Mouse (Mus musculus): ENCODE data around the gene P2rx6.
"Not testable (repeated sequence)": the region's sequence is repeated elsewhere in the genome, so short reads cannot be mapped to it uniquely, and the experiment has no call there.

The P2rx6 gene

DNA sequence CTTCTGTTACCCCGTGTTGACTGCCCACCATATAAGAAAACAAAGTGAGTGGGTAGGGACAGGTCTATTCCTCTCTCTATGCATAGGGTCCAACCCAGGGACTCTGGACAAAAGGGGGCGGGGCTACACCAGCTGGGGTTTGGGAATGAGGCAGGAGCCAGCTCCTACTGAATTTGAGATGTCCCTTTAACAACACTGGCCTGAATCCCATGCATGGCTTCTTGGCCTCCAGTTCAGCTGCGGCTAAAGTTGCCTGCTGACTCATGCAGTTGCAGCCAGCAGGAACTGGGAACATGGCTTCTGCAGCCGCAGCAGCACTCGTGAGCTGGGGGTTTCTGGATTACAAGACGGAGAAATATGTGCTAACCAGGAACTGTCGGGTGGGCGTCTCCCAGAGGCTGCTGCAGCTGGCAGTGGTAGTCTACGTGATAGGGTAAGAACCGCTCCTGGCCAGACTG lies at the start of gene P2rx6:
Gene P2rx6 (plus strand): TSS at position 135 of the 458 bp plus-strand sequence.
- peak in 1 of 2 experiments; percentile 38 for DNase-seq (ENCODE audit: low spot score in 2 of 2)

DNA sequence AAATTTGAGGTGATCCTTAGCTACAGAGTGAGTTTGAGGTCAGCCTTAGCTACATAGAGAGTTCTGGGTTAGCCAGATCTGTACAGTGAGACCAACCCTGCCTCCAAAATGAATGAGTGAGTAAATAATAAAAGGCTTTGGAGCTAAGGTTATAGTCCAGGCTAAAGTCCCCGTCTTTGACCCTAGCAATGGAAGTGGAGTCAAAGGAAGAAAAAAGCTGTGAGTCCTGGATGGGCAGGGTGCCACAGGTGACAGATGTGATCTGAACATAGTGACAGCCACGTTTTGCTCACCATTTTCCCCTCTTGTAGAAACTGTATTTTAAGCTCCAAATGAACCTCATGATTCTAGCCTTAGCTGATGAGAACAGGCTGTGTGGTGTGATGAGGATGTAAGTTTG lies 42.8 kb upstream of the P2rx6 start:
- no peak for DNase-seq (ENCODE audit: low spot score in 2 of 2)

DNA sequence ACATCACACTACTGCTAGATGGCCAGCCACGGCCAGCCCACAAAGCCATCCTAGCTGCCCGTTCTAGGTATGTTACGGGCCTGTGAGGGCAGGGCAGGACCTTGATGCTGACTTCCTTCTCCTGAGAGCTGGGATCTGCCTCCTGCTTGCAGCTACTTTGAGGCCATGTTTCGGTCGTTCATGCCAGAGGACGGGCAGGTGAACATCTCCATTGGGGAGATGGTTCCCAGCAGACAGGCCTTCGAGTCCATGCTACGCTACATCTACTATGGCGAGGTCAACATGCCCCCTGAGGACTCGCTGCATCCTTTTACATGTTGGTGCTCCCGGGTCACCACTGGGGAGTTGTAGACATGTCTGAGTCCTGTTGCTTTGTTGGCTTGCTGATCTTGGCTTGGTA lies 37.5 kb upstream of the P2rx6 start:
- no peak for DNase-seq (ENCODE audit: low spot score in 2 of 2)

DNA sequence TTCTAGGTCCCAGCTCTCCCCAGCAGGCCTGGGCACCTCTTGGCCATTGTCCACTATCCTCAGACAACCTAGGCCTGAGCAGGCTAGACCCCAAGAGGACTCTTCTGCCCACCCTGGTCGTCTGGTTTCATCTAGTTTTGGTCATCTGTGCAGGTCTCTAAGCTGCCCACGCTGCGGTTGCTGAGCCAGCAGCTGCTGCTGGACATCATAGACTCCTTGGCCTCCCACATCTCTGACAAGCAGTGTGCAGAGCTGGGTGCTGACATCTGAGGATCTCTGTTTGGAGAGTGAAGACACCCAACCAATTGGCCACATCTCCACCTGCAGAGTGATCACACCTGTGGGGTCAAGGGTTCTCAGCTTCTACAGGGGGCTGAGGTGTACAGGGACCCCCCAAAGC lies 36.2 kb upstream of the P2rx6 start:
- no peak for DNase-seq (ENCODE audit: low spot score in 2 of 2)

DNA sequence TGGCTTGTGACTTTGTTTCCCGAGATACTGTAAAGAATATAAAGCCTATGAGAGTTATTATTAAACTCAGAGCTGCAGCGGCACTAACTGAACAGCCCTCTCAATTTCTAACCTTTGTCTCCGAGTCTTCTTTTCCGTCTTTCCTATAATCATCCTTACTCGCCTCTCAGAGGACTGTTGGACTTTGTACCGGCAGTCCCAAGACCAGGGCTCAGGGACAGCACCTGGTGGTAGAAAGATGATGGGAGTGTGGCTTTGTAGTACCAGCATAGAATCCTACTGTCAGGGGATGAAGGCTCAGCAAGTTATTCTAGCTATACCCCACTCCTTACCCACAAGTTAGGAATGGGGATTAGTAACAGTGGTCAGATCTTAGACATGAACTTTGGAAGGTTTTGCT lies 35.5 kb upstream of the P2rx6 start:
- DNase-seq (ENCODE audit: low spot score in 2 of 2) = no peak

DNA sequence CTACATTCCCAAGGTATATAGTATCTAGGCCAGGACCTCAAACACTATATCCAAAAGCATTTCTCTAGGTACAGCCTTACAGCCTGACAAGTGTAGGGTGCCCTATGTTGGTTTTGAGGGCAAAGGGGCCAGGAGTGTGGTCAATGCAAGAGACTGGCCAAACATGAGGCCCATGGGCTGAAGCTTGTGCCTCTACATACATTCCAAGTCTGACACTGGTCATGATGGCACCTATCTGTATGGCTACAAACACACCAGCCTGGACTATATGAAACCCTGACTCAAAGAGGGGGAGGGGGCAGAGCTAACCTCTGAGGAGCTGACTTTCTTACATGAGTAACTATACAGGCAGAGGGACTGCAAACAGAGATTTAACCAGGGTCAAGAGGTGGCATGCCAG lies 34.1 kb upstream of the P2rx6 start:
- DNase-seq (ENCODE audit: low spot score in 2 of 2) = no peak

DNA sequence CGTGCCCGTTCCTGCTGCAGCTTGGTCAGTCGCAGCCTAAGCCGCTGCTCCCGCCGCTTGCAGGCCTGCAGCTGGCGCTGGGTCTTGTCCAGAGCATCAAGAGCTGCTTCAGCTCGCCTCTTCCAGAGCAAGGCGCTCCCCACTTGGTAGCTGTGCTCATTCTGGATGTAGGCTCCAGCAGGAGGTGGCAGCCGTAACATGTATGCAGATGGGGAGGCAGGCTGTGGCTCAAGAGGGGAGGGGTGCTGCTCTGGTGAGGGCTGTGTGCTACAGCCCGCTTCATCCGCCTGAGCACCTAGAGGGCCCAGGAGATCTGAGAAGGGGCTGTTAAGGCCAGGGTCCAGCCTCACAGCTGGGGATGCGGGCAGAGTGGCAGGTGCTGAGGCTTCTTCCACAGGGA lies 33.4 kb upstream of the P2rx6 start:
- no peak for DNase-seq (ENCODE audit: low spot score in 2 of 2)

DNA sequence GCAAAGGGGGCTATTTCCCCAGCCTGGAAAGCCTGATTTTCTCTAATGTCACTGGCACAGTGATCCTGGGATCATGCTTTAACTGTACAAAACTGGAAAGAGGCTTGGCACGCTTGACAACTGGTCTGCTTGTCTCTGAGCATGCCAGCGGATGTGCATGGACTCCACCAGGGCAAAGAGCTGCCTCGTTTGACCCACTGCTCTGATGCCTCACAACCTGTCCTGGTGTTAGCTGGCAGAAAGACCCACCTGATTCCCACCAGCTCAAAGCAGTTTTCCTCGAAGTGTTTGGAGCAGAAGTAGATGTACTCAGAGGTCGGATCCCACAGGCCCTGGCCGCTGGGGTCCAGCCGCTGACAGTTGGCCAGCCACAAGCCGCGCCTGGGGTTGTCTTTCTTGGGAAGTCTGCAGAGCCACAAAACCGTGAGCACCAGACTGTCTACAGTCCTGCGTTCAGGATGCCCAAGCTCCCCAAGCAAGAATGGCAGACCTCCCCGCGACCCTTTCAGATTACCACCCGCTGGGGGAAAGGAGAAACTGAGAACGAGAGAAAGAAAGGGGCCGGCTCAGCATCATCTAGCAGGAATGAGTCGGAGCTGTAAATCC lies 31.6 kb upstream of the P2rx6 start:
- DNase-seq (ENCODE audit: low spot score in 2 of 2) = peak in 1 of 2 experiments; percentile 34

DNA sequence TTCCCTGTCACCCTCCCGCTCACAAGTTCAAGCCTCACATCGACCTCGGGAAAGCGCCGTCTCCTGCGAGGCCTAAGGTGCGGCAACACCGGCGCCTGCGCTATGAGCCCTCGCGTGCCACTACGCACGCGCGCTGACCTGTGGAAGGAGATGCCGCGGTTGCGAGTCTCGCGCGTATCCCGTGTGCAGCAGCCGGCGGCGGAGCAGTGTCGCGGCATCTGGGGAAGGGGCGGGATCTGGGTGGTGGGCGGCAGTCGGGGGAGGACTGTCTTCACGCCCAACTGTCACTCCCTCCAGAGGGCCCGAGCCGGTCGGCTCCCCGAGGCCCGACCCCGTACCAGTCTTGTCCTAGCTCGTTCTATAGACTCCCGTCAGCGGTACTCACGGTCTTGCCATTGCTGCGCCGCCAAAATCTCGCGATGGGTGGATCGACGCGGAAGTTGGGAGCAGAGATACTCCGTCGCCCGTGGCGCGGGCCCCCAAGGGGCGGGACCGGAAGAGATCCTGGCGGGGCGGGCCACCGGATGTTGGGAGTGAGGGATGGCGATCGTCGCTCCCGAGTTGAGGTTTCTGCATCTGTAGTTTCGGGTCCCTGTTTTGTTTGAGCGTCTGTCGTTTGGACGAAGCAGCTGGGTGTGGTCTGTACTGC lies 30.9 kb upstream of the P2rx6 start, which contains the start of gene Thap7:
Gene Thap7 (minus strand): TSS at position 497 of the 649 bp plus-strand sequence.
- peak; percentile 96 to 97 for DNase-seq (ENCODE audit: low spot score in 2 of 2)

DNA sequence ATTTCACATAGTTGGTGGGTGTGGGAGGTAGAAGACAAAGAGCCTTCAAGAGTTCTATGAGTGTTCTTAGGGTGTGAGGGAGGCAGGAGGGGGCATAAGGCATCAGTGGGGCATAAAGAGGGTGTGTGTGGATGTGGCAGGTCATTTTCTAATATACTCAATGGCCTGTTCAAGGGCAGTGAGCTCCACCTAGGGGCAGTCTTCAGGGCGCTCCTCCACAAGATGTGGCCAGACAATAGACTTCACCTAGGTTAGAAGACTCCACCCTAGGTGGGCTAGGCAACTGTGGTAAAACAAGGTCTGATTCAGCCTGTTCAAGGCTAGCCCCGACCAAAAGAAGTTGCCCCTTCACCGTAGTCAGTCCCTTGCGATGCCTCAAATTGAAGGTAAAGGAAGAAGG lies 29.4 kb upstream of the P2rx6 start:
- no peak for DNase-seq (ENCODE audit: low spot score in 2 of 2)

DNA sequence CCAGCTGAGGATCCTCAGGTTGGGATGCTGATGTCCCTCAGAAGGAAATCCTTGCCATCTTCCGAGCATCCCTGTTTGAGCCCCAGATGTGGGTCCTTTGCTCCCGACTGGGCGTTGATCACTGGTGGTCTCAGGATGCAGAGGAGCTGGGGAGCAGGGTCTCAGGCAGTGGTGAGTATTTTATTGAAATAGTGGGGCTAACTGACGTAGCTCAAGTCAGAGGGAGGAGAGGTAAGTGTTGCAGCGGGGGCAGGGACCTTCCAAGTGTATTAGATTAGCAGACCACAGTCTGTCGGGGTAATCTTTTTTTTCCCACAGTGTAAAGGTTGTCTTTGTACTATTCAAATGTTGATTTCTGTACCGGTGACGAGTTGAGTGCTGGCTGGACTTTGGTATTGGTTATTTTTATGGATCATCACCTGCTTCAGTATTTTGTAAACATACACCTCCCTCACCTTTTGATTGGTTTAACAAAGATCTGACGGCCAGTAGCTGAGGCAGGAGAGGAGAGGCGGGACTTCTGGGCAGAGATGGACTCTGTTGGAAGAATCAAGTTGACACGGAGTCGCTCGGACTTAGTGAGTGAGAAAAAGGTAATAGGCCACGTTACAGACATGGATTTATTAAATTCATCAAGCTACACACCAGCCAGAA lies 28.9 kb upstream of the P2rx6 start:
- DNase-seq (ENCODE audit: low spot score in 2 of 2) = no peak

DNA sequence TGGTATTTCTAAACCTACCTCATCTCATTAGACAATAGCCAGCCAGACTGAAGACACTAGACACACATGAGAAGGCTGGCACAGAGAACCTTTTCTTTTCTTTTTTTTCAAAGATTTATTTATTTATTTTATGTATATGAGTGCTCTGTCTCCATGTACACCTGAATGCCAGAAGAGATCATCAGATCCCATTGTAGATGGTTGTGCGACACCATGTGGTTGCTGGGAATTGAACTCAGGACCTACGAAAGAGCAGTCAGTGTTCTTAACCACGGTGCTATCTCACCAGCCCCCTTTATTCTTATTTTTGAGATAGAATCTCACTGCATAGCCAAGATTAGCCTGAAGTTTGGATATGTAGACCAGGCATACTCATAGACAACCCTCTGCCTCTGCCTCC lies 25.1 kb upstream of the P2rx6 start:
- DNase-seq (ENCODE audit: low spot score in 2 of 2) = no peak

DNA sequence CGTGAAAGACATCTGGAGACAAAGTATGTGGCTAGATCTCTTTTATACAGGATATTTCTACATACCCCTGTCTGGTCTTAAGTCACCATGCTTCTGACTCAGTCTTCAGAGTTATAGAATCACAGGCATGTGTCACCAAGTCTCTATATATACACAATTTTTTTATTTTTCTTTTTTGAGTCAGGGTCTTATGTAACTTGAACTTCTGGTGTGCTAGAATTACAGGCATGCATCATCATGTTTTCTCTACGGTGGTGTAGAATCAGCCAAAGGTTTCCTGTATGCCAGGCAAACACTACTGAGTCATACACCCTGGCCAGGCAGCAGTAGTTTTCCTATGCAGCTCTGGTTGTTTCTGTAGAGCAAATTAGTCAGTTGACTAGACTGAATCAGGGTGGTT lies 19.1 kb upstream of the P2rx6 start:
- DNase-seq (ENCODE audit: low spot score in 2 of 2) = no peak

DNA sequence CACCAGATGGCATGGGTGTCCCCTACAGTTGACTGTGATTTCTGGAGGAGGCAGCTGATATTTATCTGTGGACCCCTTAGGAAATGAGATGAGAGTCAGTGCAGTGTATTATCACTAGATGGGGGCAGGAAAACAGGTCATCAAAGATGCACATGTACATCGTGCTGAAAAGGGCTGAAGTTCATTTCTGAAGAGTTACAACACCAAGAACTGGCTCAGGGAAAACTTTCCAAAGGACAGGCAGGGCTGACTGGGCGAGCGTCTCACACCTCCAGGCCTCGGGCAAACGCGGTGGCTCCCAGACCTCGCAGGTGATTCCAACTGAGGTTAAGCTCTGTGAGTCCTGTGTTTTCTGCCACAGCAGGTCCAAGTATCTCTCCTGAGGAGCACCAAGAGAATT lies 8.8 kb upstream of the P2rx6 start:
- no peak for DNase-seq (ENCODE audit: low spot score in 2 of 2)

DNA sequence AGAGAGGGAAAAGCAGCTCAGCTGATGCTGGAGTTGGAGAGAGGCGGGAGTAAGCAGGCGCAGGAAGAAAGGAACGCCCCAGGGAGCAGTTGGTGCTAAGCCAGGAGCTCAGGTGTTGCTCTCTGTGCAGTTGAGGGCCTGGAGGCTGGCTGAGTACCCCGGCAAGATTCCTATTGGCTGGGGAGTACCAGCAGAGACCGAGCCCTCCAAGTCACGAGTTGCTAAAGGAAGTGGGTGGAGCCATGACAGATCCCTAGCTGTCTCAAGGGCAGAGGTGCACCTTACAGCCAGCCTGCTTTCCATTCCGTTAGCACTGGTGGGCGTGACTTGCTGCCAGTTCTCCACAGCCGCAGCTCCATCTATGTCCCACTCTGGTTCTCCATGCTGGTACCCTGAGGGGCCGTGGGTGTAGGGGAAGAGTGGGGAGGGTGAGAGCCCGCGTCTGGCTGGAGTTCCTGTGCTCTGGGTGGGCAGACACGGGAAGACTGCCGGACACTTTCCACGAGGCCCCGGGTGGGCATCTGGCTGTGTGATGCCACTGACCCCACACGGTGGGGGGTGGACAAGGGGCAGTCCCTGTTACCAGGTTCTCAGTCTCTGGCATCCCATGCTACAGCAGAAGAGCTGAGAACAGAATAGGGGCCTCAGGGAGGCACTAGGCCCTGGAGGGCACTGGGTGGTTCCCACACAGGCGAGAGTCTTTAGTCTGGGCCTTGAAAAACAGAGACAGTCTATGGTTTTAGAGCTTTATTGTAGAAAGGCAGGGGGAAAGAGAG lies 7.6 kb upstream of the P2rx6 start:
- no peak for DNase-seq (ENCODE audit: low spot score in 2 of 2)

DNA sequence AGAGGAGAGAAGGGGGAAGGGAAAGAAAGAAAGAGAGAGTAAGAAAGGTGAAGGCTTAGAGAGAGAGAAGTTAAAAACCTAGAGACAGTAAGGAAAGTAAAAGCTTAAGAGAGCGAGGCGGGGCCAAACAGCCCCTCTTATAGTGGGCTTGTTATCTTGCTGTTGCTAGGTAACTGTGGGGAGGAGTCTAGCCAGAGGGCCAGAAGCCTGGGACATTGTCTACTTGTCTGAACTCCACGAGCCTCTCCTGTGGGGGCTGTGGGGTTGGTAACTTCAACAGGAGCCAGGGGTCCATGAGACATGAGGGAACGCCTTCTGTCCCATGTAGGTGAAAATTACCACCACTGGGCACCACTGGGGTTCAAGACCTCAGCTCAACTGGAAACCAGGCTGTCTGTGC lies 7.0 kb upstream of the P2rx6 start:
- DNase-seq (ENCODE audit: low spot score in 2 of 2) = not testable (repeated sequence)

DNA sequence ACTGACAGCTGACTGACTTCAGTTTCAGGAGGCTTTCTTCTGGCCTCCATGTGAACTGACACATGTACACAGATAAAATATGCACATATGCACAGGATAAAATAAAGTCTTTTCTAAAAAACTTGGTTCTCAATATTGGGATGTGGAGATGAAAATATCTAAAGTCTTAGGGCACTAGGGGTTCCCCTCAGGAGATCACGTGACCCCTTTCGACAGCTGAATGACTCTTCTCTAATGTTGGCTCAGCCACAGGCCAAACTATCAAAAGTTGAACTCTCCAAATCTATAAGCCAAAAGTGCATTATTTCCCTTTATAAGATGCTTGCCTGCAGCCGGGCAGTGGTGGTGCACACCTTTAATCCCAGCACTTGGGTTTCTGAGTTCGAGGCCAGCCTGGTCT lies 5.5 kb upstream of the P2rx6 start:
- DNase-seq (ENCODE audit: low spot score in 2 of 2) = no peak

DNA sequence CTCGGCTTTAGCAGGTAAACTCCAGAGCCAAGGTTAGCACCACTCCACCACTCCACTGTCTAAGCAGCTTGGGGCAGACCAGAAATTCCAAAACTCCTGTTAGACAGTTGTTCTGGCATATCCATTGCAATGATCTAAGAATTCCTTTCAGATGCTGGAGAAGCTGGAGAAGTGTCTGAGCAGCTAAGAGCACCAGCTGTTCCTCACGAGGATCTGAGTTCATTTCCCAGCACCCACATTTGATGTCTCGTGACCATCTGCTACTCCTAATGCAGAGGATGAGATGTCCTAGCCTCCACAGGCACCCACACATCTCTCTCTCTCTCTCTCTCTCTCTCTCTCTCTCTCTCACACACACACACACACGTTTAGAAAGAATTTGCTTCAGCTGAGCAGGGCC lies 4.8 kb upstream of the P2rx6 start:
- DNase-seq (ENCODE audit: low spot score in 2 of 2) = no peak

DNA sequence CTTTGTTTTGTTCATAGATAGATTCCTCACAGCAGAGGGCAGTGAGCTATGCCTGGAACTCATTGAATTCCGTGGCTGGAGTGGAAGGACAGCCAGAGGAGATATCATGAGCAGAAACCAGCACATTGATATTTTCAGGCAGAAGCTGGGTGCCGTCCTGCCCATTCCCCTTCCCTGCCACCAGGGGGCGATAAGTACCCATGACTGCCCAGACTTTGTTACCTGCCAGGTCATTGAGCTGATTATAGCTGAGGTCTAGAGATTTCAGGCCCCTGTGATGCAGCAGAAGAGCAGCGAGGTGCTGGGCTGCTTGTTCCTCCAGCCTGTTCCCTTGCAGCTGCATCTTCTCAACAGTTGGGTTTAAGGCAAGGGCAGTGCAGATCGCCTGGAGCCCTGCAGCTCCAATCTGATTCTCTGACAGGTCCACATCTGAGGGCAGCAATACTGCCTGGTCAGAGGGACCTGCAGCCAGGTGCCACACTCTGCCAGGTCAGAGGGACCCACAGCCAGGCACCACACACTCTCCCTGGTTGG lies 3.7 kb upstream of the P2rx6 start:
- peak; percentile 61 to 76 for DNase-seq (ENCODE audit: low spot score in 2 of 2)

DNA sequence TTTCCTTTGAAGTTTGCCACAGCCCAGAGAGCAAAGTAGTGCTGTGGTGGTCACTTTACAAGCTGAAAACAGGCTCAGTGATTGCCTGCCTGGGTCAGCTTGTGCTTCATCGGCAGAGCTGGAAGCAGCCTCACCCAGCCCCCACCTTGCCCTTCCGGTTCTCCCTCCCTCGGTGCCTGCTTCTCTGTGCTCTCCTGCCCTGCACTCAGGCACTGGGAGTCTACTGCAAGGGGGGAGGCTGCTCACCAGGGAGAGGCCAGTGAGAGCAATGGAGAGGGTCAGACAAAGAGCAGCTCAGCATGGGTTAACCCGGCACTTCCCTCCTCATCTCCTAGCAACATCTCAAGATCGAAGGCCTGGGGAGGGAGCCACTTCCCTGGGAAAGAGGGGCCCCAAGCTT lies 2.9 kb upstream of the P2rx6 start:
- DNase-seq (ENCODE audit: low spot score in 2 of 2) = no peak

DNA sequence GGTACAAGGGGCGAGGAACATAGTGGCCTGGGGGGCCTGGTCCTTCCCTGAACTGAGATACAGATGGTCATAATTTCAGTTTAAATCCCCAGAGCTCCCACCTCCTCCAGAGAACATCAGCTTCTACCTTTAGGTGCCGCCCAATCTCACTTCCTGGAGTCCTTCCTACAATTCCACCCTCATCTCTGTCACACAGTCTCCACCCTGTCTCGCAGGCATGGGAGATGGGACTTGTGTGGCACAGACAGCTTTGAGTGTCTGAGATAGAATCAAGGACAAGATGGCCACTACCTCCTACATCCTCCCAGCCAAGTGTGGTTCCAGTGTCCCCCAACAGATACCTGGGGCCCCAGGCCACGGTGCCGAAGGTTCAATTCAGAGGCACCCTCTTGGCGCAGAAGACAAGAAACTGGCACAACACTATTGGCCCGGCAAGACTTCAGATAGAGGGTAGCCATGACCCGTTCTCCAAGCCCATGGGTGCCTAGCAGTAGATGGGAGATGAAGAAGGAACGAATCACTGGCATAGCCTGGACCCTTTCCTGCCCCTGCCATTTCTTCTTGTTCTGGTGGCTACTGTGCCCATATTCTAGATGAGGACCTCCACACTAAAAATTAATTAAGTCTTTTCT lies 2.2 kb upstream of the P2rx6 start:
- DNase-seq (ENCODE audit: low spot score in 2 of 2) = no peak
